Mouse (Mus musculus): ENCODE measurements around the gene Mrgprh.

DNA sequence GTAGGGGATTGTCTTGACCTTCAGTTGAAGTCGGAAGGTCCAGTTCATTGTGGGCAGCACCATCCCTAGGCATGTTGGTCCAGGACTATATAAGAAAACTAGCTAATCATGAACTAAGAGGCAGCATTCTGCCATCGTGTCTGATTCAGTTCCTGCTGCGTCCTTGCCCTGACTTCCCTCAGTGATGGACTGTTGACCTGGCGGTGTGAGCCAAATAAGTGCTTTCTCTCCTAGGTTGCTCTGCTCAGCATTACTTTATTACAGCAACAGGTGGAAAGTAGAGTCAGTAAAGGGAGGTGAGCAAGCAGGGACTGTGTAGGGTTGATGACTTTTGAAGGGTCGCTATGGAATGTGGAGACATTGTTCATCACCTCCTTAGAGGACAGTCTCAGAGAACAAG lies 40.1 kb upstream of the Mrgprh start:
- no peak for TF ChIP-seq ELF1 (IDR thresholded peaks at IDR 0.05; ENCODE audit: low read depth, low read length)
- TF ChIP-seq ZKSCAN1 (IDR thresholded peaks at IDR 0.05; ENCODE audit: low read depth, low read length): no peak
- no peak for TF ChIP-seq MXI1 (IDR thresholded peaks at IDR 0.05; ENCODE audit: low read depth, low read length)
- no peak for TF ChIP-seq POLR2A (IDR thresholded peaks at IDR 0.05; ENCODE audit: control insufficient read depth in 1 of 2, insufficient read depth in 1 of 2, low read depth in 1 of 2, low read length in 2 of 2, poor library complexity in 1 of 2)
- no peak for TF ChIP-seq TBP (IDR thresholded peaks at IDR 0.05; ENCODE audit: low read depth, low read length)

All from MEL (cell line).